Mouse (Mus musculus): ENCODE measurements at regions not wholly inside any gene's neighbourhood (a gene's known extent, or its start where the extent isn't known, plus 50 kb on each side); places are given as distances from the start of the nearest gene placed in this dataset.

- TF ChIP-seq CHD2 (IDR thresholded peaks at IDR 0.05; ENCODE audit: low read depth, low read length) (no peak), ZNF384 (IDR thresholded peaks at IDR 0.05; ENCODE audit: low read depth, low read length) (no peak), MAFK (IDR thresholded peaks at IDR 0.05; ENCODE audit: insufficient read depth, low read depth, low read length) (no peak), ZC3H11A (IDR thresholded peaks at IDR 0.05; ENCODE audit: borderline replicate concordance, low read depth, low read length) (no peak), HCFC1 (IDR thresholded peaks at IDR 0.05; ENCODE audit: borderline replicate concordance, insufficient read depth, low read length) (no peak)
- in situ Hi-C loops (cut with MboI; ENCODE audit: low sequenced_read_pairs in 2 of 2, unreplicated experiment in 2 of 2), result no loop called here
- Histone ChIP-seq H3K9ac (ENCODE audit: insufficient read depth, low read depth, low read length, poor library complexity, severe bottlenecking) (no peak overlapping the region), H3K27ac (ENCODE audit: insufficient read depth, low read depth, low read length, poor library complexity, severe bottlenecking) (no peak overlapping the region), H3K4me3 (ENCODE audit: insufficient read depth in 1 of 2, low read depth in 1 of 2, low read length in 2 of 2, poor library complexity in 1 of 2, severe bottlenecking in 1 of 2) (no peak overlapping the region), H3K4me1 (ENCODE audit: control insufficient read depth in 2 of 2, insufficient read depth in 2 of 2, low read length in 2 of 2, poor library complexity in 1 of 2) (no peaks in the 10 kb centered on the region), H3K36me3 (ENCODE audit: control insufficient read depth, insufficient read depth, low read length, poor library complexity, severe bottlenecking) (no peaks in the 10 kb centered on the region), H3K9me3 (ENCODE audit: control insufficient read depth, insufficient read depth, low read depth, low read length) (no peaks in the 10 kb centered on the region)
- DNase-seq (ENCODE audit: low read depth, low spot score), result no peak
Measured at GRCm38 (mm10) chr4:54811163-54811562, 133.7 kb upstream of the Zfp462 start.

GRCm38 (mm10) chr4:54812740-54813634 is 131.9 kb upstream of the Zfp462 start:
- no peak for TF ChIP-seq HCFC1 (IDR thresholded peaks at IDR 0.05; ENCODE audit: borderline replicate concordance, insufficient read depth, low read length)
- no peak for TF ChIP-seq CHD2 (IDR thresholded peaks at IDR 0.05; ENCODE audit: low read depth, low read length)
- TF ChIP-seq ZC3H11A (IDR thresholded peaks at IDR 0.05; ENCODE audit: borderline replicate concordance, low read depth, low read length), result no peak
- TF ChIP-seq ZNF384 (IDR thresholded peaks at IDR 0.05; ENCODE audit: low read depth, low read length), result no peak
- TF ChIP-seq MAFK (IDR thresholded peaks at IDR 0.05; ENCODE audit: insufficient read depth, low read depth, low read length), result no peak
- no peak for DNase-seq (ENCODE audit: low read depth, low spot score)
- Histone ChIP-seq H3K9me3 (ENCODE audit: control insufficient read depth, insufficient read depth, low read depth, low read length) (no peaks in the 10 kb centered on the region), H3K36me3 (ENCODE audit: control insufficient read depth, insufficient read depth, low read length, poor library complexity, severe bottlenecking) (no peaks in the 10 kb centered on the region), H3K4me1 (ENCODE audit: control insufficient read depth in 2 of 2, insufficient read depth in 2 of 2, low read length in 2 of 2, poor library complexity in 1 of 2) (no peaks in the 10 kb centered on the region), H3K27ac (ENCODE audit: insufficient read depth, low read depth, low read length, poor library complexity, severe bottlenecking) (no peak overlapping the region), H3K4me3 (ENCODE audit: insufficient read depth in 1 of 2, low read depth in 1 of 2, low read length in 2 of 2, poor library complexity in 1 of 2, severe bottlenecking in 1 of 2) (no peak overlapping the region), H3K9ac (ENCODE audit: insufficient read depth, low read depth, low read length, poor library complexity, severe bottlenecking) (no peak overlapping the region)
- in situ Hi-C loops (cut with MboI; ENCODE audit: low sequenced_read_pairs in 2 of 2, unreplicated experiment in 2 of 2), result no loop called here

DNA sequence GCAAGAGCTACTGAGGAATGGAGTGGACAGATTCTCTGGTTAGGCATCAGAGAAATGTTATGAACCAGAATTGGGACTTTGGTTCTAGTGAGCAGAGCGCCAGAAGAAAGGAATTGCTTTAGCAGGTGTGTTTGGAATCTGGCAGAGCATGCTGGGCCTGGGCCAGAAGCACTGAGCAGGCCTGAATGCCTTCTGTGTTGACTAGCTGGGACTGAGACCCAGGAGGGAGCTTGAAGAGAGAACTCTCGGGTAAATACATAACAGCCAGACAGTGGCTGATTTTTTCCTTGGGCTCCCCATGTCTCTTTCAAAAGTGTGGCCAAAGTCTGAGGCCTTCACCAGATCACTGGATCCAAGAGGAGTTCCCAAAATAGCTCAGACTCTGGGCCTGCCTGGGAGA is 107.5 kb upstream of the Zfp462 start:
- no peaks in the 10 kb centered on the region for H3K4me1 ChIP-seq (ENCODE audit: control insufficient read depth in 2 of 2, insufficient read depth in 2 of 2, low read length in 2 of 2, poor library complexity in 1 of 2)

GRCm38 (mm10) chr4:54838111-54838510 is 106.7 kb upstream of the Zfp462 start:
- Histone ChIP-seq H3K9ac (ENCODE audit: insufficient read depth, low read depth, low read length, poor library complexity, severe bottlenecking) (no peak overlapping the region), H3K9me3 (ENCODE audit: control insufficient read depth, insufficient read depth, low read depth, low read length) (no peaks in the 10 kb centered on the region), H3K27ac (ENCODE audit: insufficient read depth, low read depth, low read length, poor library complexity, severe bottlenecking) (no peak overlapping the region), H3K4me3 (ENCODE audit: insufficient read depth in 1 of 2, low read depth in 1 of 2, low read length in 2 of 2, poor library complexity in 1 of 2, severe bottlenecking in 1 of 2) (no peak overlapping the region), H3K4me1 (ENCODE audit: control insufficient read depth in 2 of 2, insufficient read depth in 2 of 2, low read length in 2 of 2, poor library complexity in 1 of 2) (no peaks in the 10 kb centered on the region), H3K36me3 (ENCODE audit: control insufficient read depth, insufficient read depth, low read length, poor library complexity, severe bottlenecking) (no peaks in the 10 kb centered on the region)
- no peak for DNase-seq (ENCODE audit: low read depth, low spot score)
- no peak for TF ChIP-seq CHD2 (IDR thresholded peaks at IDR 0.05; ENCODE audit: low read depth, low read length)
- TF ChIP-seq ZNF384 (IDR thresholded peaks at IDR 0.05; ENCODE audit: low read depth, low read length), result no peak
- TF ChIP-seq MAFK (IDR thresholded peaks at IDR 0.05; ENCODE audit: insufficient read depth, low read depth, low read length), result no peak
- no peak for TF ChIP-seq HCFC1 (IDR thresholded peaks at IDR 0.05; ENCODE audit: borderline replicate concordance, insufficient read depth, low read length)
- TF ChIP-seq ZC3H11A (IDR thresholded peaks at IDR 0.05; ENCODE audit: borderline replicate concordance, low read depth, low read length), result no peak
- in situ Hi-C loops (cut with MboI; ENCODE audit: low sequenced_read_pairs in 2 of 2, unreplicated experiment in 2 of 2), result no loop called here

More for the DNA sequence above, 107.5 kb upstream of the Zfp462 start:
- in situ Hi-C loops (cut with MboI; ENCODE audit: low sequenced_read_pairs in 2 of 2, unreplicated experiment in 2 of 2), result no loop called here
- no peaks in the 10 kb centered on the region for H3K9me3 ChIP-seq (ENCODE audit: control insufficient read depth, insufficient read depth, low read depth, low read length)
- TF ChIP-seq ZNF384 (IDR thresholded peaks at IDR 0.05; ENCODE audit: low read depth, low read length) (no peak), CHD2 (IDR thresholded peaks at IDR 0.05; ENCODE audit: low read depth, low read length) (no peak), HCFC1 (IDR thresholded peaks at IDR 0.05; ENCODE audit: borderline replicate concordance, insufficient read depth, low read length) (no peak), ZC3H11A (IDR thresholded peaks at IDR 0.05; ENCODE audit: borderline replicate concordance, low read depth, low read length) (no peak), MAFK (IDR thresholded peaks at IDR 0.05; ENCODE audit: insufficient read depth, low read depth, low read length) (no peak)
- no peak overlapping the region for H3K27ac ChIP-seq (ENCODE audit: insufficient read depth, low read depth, low read length, poor library complexity, severe bottlenecking)
- no peak overlapping the region for H3K4me3 ChIP-seq (ENCODE audit: insufficient read depth in 1 of 2, low read depth in 1 of 2, low read length in 2 of 2, poor library complexity in 1 of 2, severe bottlenecking in 1 of 2)
- H3K9ac ChIP-seq (ENCODE audit: insufficient read depth, low read depth, low read length, poor library complexity, severe bottlenecking), result no peak overlapping the region
- DNase-seq (ENCODE audit: low read depth, low spot score), result no peak
- no peaks in the 10 kb centered on the region for H3K36me3 ChIP-seq (ENCODE audit: control insufficient read depth, insufficient read depth, low read length, poor library complexity, severe bottlenecking)

Data from ES-E14 (cell line).